Mouse (Mus musculus): ENCODE measurements at regions not wholly inside any gene's neighbourhood (a gene's known extent, or its start where the extent isn't known, plus 50 kb on each side); places are given as distances from the start of the nearest gene placed in this dataset.

- H3K36me3 ChIP-seq (ENCODE audit: control insufficient read depth, insufficient read depth, low read length): no peaks in the 10 kb centered on the region
- no peak overlapping the region for H3K9ac ChIP-seq (ENCODE audit: low read length)
- peaks cover 0 to 2% of the 10 kb centered on the region in 2 experiments; a peak in 1 of 4 replicates for H3K4me1 ChIP-seq (ENCODE audit: control insufficient read depth in 2 of 2, insufficient read depth in 2 of 2, low read length in 2 of 2)
- H3K4me2 ChIP-seq (ENCODE audit: low read length): no peak overlapping the region
- H3K9me3 ChIP-seq (ENCODE audit: control insufficient read depth, low read length): no peaks in the 10 kb centered on the region
- H3K27ac ChIP-seq (replicated peaks in 1 of 2; ENCODE audit: control insufficient read depth in 1 of 2, insufficient read depth in 1 of 2, low read depth in 2 of 2, low read length in 2 of 2): no peak overlapping the region
- H3K27me3 ChIP-seq (ENCODE audit: control insufficient read depth, insufficient read depth, low read length): no peaks in the 10 kb centered on the region
- H3K4me3 ChIP-seq (ENCODE audit: control insufficient read depth in 1 of 2, insufficient read depth in 1 of 2, low read depth in 1 of 2, low read length in 2 of 2): no peak overlapping the region
- no peak for ATAC-seq (ENCODE audit: insufficient number of reproducible peaks, insufficient read depth, low FRiP score, low read depth)
Measured at GRCm38 (mm10) chrX:19162351-19162750, 318.8 kb downstream of the Tex13c3 start.

GRCm38 (mm10) chrX:19160275-19160930, 320.7 kb downstream of the Tex13c3 start:
- H3K9me3 ChIP-seq (ENCODE audit: control insufficient read depth, low read length): no peaks in the 10 kb centered on the region
- 69% methylated on average over 3 of the region's 3 CpGs for WGBS
- H3K27me3 ChIP-seq (ENCODE audit: control insufficient read depth, insufficient read depth, low read length): no peaks in the 10 kb centered on the region
- H3K27ac ChIP-seq (replicated peaks in 1 of 2; ENCODE audit: control insufficient read depth in 1 of 2, insufficient read depth in 1 of 2, low read depth in 2 of 2, low read length in 2 of 2): no peak overlapping the region
- no peak overlapping the region for H3K4me2 ChIP-seq (ENCODE audit: low read length)
- no peak overlapping the region for H3K9ac ChIP-seq (ENCODE audit: low read length)
- H3K36me3 ChIP-seq (ENCODE audit: control insufficient read depth, insufficient read depth, low read length): no peaks in the 10 kb centered on the region
- H3K4me1 ChIP-seq (ENCODE audit: control insufficient read depth in 2 of 2, insufficient read depth in 2 of 2, low read length in 2 of 2): no peaks in the 10 kb centered on the region
- no peak overlapping the region for H3K4me3 ChIP-seq (ENCODE audit: control insufficient read depth in 1 of 2, insufficient read depth in 1 of 2, low read depth in 1 of 2, low read length in 2 of 2)
- ATAC-seq (ENCODE audit: insufficient number of reproducible peaks, insufficient read depth, low FRiP score, low read depth): no peak

GRCm38 (mm10) chrX:19157464-19158203, 323.5 kb downstream of the Tex13c3 start:
- WGBS: 64% methylated on average over 6 of the region's 6 CpGs
- no peaks in the 10 kb centered on the region for H3K36me3 ChIP-seq (ENCODE audit: control insufficient read depth, insufficient read depth, low read length)
- H3K4me2 ChIP-seq (ENCODE audit: low read length): no peak overlapping the region
- no peak overlapping the region for H3K9ac ChIP-seq (ENCODE audit: low read length)
- no peak overlapping the region for H3K27ac ChIP-seq (replicated peaks in 1 of 2; ENCODE audit: control insufficient read depth in 1 of 2, insufficient read depth in 1 of 2, low read depth in 2 of 2, low read length in 2 of 2)
- no peaks in the 10 kb centered on the region for H3K9me3 ChIP-seq (ENCODE audit: control insufficient read depth, low read length)
- no peak for ATAC-seq (ENCODE audit: insufficient number of reproducible peaks, insufficient read depth, low FRiP score, low read depth)
- H3K4me1 ChIP-seq (ENCODE audit: control insufficient read depth in 2 of 2, insufficient read depth in 2 of 2, low read length in 2 of 2): no peaks in the 10 kb centered on the region
- no peaks in the 10 kb centered on the region for H3K27me3 ChIP-seq (ENCODE audit: control insufficient read depth, insufficient read depth, low read length)
- H3K4me3 ChIP-seq (ENCODE audit: control insufficient read depth in 1 of 2, insufficient read depth in 1 of 2, low read depth in 1 of 2, low read length in 2 of 2): no peak overlapping the region

- Histone ChIP-seq H3K4me3 (ENCODE audit: control insufficient read depth in 1 of 2, insufficient read depth in 1 of 2, low read depth in 1 of 2, low read length in 2 of 2) (no peak overlapping the region), H3K9ac (ENCODE audit: low read length) (no peak overlapping the region), H3K27me3 (ENCODE audit: control insufficient read depth, insufficient read depth, low read length) (no peaks in the 10 kb centered on the region), H3K4me1 (ENCODE audit: control insufficient read depth in 2 of 2, insufficient read depth in 2 of 2, low read length in 2 of 2) (no peaks in the 10 kb centered on the region), H3K4me2 (ENCODE audit: low read length) (no peak overlapping the region), H3K9me3 (ENCODE audit: control insufficient read depth, low read length) (no peaks in the 10 kb centered on the region), H3K27ac (replicated peaks in 1 of 2; ENCODE audit: control insufficient read depth in 1 of 2, insufficient read depth in 1 of 2, low read depth in 2 of 2, low read length in 2 of 2) (no peak overlapping the region), H3K36me3 (ENCODE audit: control insufficient read depth, insufficient read depth, low read length) (no peaks in the 10 kb centered on the region)
- 57% methylated on average over 2 of the region's 2 CpGs for WGBS
- no peak for ATAC-seq (ENCODE audit: insufficient number of reproducible peaks, insufficient read depth, low FRiP score, low read depth)
Measured at GRCm38 (mm10) chrX:19153619-19154018, 327.5 kb downstream of the Tex13c3 start.

- Histone ChIP-seq H3K9ac (ENCODE audit: low read length) (no peak overlapping the region), H3K27ac (replicated peaks in 1 of 2; ENCODE audit: control insufficient read depth in 1 of 2, insufficient read depth in 1 of 2, low read depth in 2 of 2, low read length in 2 of 2) (no peak overlapping the region), H3K4me2 (ENCODE audit: low read length) (no peak overlapping the region), H3K36me3 (ENCODE audit: control insufficient read depth, insufficient read depth, low read length) (no peaks in the 10 kb centered on the region), H3K27me3 (ENCODE audit: control insufficient read depth, insufficient read depth, low read length) (no peaks in the 10 kb centered on the region), H3K9me3 (ENCODE audit: control insufficient read depth, low read length) (no peaks in the 10 kb centered on the region), H3K4me3 (ENCODE audit: control insufficient read depth in 1 of 2, insufficient read depth in 1 of 2, low read depth in 1 of 2, low read length in 2 of 2) (no peak overlapping the region), H3K4me1 (ENCODE audit: control insufficient read depth in 2 of 2, insufficient read depth in 2 of 2, low read length in 2 of 2) (no peaks in the 10 kb centered on the region)
- WGBS: 77% methylated on average over 1 of the region's 1 CpGs
- no peak for ATAC-seq (ENCODE audit: insufficient number of reproducible peaks, insufficient read depth, low FRiP score, low read depth)
Measured at GRCm38 (mm10) chrX:19152170-19152861, 328.8 kb downstream of the Tex13c3 start.

GRCm38 (mm10) chrX:19150606-19151005, 330.5 kb downstream of the Tex13c3 start:
- Histone ChIP-seq H3K4me2 (ENCODE audit: low read length) (no peak overlapping the region), H3K4me3 (ENCODE audit: control insufficient read depth in 1 of 2, insufficient read depth in 1 of 2, low read depth in 1 of 2, low read length in 2 of 2) (no peak overlapping the region), H3K27ac (replicated peaks in 1 of 2; ENCODE audit: control insufficient read depth in 1 of 2, insufficient read depth in 1 of 2, low read depth in 2 of 2, low read length in 2 of 2) (no peak overlapping the region), H3K27me3 (ENCODE audit: control insufficient read depth, insufficient read depth, low read length) (no peaks in the 10 kb centered on the region), H3K9me3 (ENCODE audit: control insufficient read depth, low read length) (no peaks in the 10 kb centered on the region), H3K4me1 (ENCODE audit: control insufficient read depth in 2 of 2, insufficient read depth in 2 of 2, low read length in 2 of 2) (no peaks in the 10 kb centered on the region), H3K36me3 (ENCODE audit: control insufficient read depth, insufficient read depth, low read length) (no peaks in the 10 kb centered on the region), H3K9ac (ENCODE audit: low read length) (no peak overlapping the region)
- no peak for ATAC-seq (ENCODE audit: insufficient number of reproducible peaks, insufficient read depth, low FRiP score, low read depth)
- WGBS: 58% methylated on average over 3 of the region's 3 CpGs

- no peak overlapping the region for H3K9ac ChIP-seq (ENCODE audit: low read length)
- no peaks in the 10 kb centered on the region for H3K4me1 ChIP-seq (ENCODE audit: control insufficient read depth in 2 of 2, insufficient read depth in 2 of 2, low read length in 2 of 2)
- H3K4me2 ChIP-seq (ENCODE audit: low read length): no peak overlapping the region
- WGBS: 75% methylated on average over 1 of the region's 1 CpGs
- no peak overlapping the region for H3K27ac ChIP-seq (replicated peaks in 1 of 2; ENCODE audit: control insufficient read depth in 1 of 2, insufficient read depth in 1 of 2, low read depth in 2 of 2, low read length in 2 of 2)
- H3K27me3 ChIP-seq (ENCODE audit: control insufficient read depth, insufficient read depth, low read length): no peaks in the 10 kb centered on the region
- no peaks in the 10 kb centered on the region for H3K36me3 ChIP-seq (ENCODE audit: control insufficient read depth, insufficient read depth, low read length)
- ATAC-seq (ENCODE audit: insufficient number of reproducible peaks, insufficient read depth, low FRiP score, low read depth): no peak
- no peak overlapping the region for H3K4me3 ChIP-seq (ENCODE audit: control insufficient read depth in 1 of 2, insufficient read depth in 1 of 2, low read depth in 1 of 2, low read length in 2 of 2)
- H3K9me3 ChIP-seq (ENCODE audit: control insufficient read depth, low read length): no peaks in the 10 kb centered on the region
Measured at GRCm38 (mm10) chrX:19148672-19149071, 332.4 kb downstream of the Tex13c3 start.

Measured in heart, embryonic 14.5 days (tissue).